Mouse (Mus musculus) stomach, postnatal 0 days (tissue): ENCODE results near the gene Itih3. TPM values are rescaled to one million over a fixed set of nuclear protein-coding genes. Genes with fewer than 3 reads are reported as not detected.

ENCODE experiments used
- ATAC-seq: fragments of 200-750 bp; cut with Nextera tagmentation; 2 replicates; pipeline ENCODE4 v1.8.0; 2017; ENCODE audit not compliant: low FRiP score, low TSS enrichment
- DNase-seq: peaks from one replicate; pipeline ENCODE4 v3.0.0-alpha.2; 2016; ENCODE audit warnings: low spot score
- H3K27ac ChIP-seq: fragments of 300-500 bp; sonication (generic); replicated peaks from 2 replicates; pipeline ENCODE4 v1.5.1; 2014; ENCODE audit warnings: mild to moderate bottlenecking, control low read depth
- H3K27me3 ChIP-seq: fragments of 300-500 bp; sonication (generic); 2 replicates; pipeline ENCODE4 v1.6.1; 2014; ENCODE audit warnings: low read length; ENCODE audit not compliant: control insufficient read depth, insufficient read depth
- H3K36me3 ChIP-seq: fragments of 300-500 bp; sonication (generic); 2 replicates; pipeline ENCODE4 v1.6.1; 2014; ENCODE audit warnings: low read length, mixed read lengths; ENCODE audit not compliant: control insufficient read depth, insufficient read depth
- H3K4me1 ChIP-seq: fragments of 300-500 bp; sonication (generic); replicated peaks from 2 replicates; pipeline ENCODE4 v1.6.1; 2014; ENCODE audit warnings: antibody characterized with exemption; ENCODE audit not compliant: control insufficient read depth, insufficient read depth
- H3K4me2 ChIP-seq: fragments of 300-500 bp; sonication (generic); replicated peaks from 2 replicates; pipeline ENCODE4 v1.6.1; 2014; ENCODE audit warnings: low read depth, mild to moderate bottlenecking, control low read depth, moderate library complexity
- H3K4me3 ChIP-seq: fragments of 300-500 bp; sonication (generic); 2 replicates; pipeline ENCODE4 v1.5.1; 2014; ENCODE audit warnings: low read depth, low read length, control low read depth
- H3K9ac ChIP-seq: fragments of 300-500 bp; sonication (generic); 2 replicates; pipeline ENCODE4 v1.6.1; 2014; ENCODE audit warnings: mild to moderate bottlenecking, low read length, control low read depth, mixed read lengths
- H3K9me3 ChIP-seq: fragments of 300-500 bp; sonication (generic); 2 replicates; pipeline ENCODE4 v1.6.1; 2016; ENCODE audit warnings: low read length; ENCODE audit not compliant: control insufficient read depth
- CTCF ChIP-seq: IDR thresholded peaks from 2 replicates; pipeline ENCODE4 v1.5.1; 2016; ENCODE audit warnings: antibody characterized with exemption, low read depth, mild to moderate bottlenecking, moderate library complexity
- EP300 ChIP-seq: optimal IDR thresholded peaks from 2 replicates; pipeline ENCODE3; 2016; ENCODE audit warnings: antibody characterized with exemption
- WGBS: fragments of 180-500 bp; shearing (Covaris S2); extraction: QIAGEN DNeasy Blood & Tissue Kit; methylation state at CpG from one replicate; pipeline ENCODE4 v1.1.7; 2014; 5-methylcytosine and 5-hydroxymethylcytosine counted together
- polyA plus RNA-seq: library from polyadenylated mRNA; unstranded; fragments of >200 nt; fragmentation: Nextera tagmentation; extraction: Ambion mirVana; gene quantifications from 2 replicates; pipeline ENCODE4 v1.2.1, GENCODE M21; 2015

Gene Itih3
- polyA plus RNA-seq, 1 experiment from 2014 or later = 2.1 TPM

- peak overlapping the region; percentile 5; the same call in 1 of the 2 replicates for H3K4me3 ChIP-seq
- DNase-seq (peak; percentile 44), ATAC-seq (peak; percentile 54)
- H3K4me1 ChIP-seq = no peaks in the 10 kb centered on the region
- 43% methylated on average over 9 of the region's 9 CpGs for WGBS
- no peaks in the 10 kb centered on the region for H3K36me3 ChIP-seq
- H3K4me2 ChIP-seq = peak overlapping the region; percentile 39
- H3K27me3 ChIP-seq = no peaks in the 10 kb centered on the region
- no peaks in the 10 kb centered on the region for H3K9me3 ChIP-seq
- H3K9ac ChIP-seq = peak overlapping the region; percentile 18
- no peak for TF ChIP-seq EP300
- TF ChIP-seq CTCF = no peak
- H3K27ac ChIP-seq = peak overlapping the region; percentile 81
Measured at GRCm38 (mm10) chr14:30879794-30880193, 43.8 kb downstream of the Itih3 start.

- TF ChIP-seq CTCF (no peak), EP300 (no peak)
- Histone ChIP-seq H3K4me2 (peak within 1 kb of the TSS; percentile 39), H3K27me3 (no peaks in the 10 kb centered on the region), H3K9ac (peak within 1 kb of the TSS; percentile 18), H3K36me3 (0 out of 2 replicates have a peak, but pooled peaks cover 3% of the 10 kb centered on the region), H3K27ac (peak within 1 kb of the TSS; percentile 81), H3K9me3 (no peaks in the 10 kb centered on the region), H3K4me3 (peak within 1 kb of the TSS; percentile 5; the same call in 1 of the 2 replicates), H3K4me1 (no peaks in the 10 kb centered on the region)
- ATAC-seq (peak; percentile 58), DNase-seq (peak; percentile 25)
- 34% methylated on average over 11 of the region's 11 CpGs for WGBS
Measured at GRCm38 (mm10) chr14:30878958-30879571, 44.5 kb downstream of the Itih3 start, which contains the start of gene Mustn1. Gene Mustn1, plus strand, starts transcription at chr14:30879200.

- H3K27me3 ChIP-seq = no peaks in the 10 kb centered on the region
- H3K4me3 ChIP-seq = no peak overlapping the region
- no peak for ATAC-seq
- no peaks in the 10 kb centered on the region for H3K4me1 ChIP-seq
- no peak for TF ChIP-seq EP300
- TF ChIP-seq CTCF = no peak
- H3K36me3 ChIP-seq = 0 out of 2 replicates have a peak, but pooled peaks cover 3% of the 10 kb centered on the region
- DNase-seq = no peak
- no peak overlapping the region for H3K9ac ChIP-seq
- 89% methylated on average over 3 of the region's 3 CpGs for WGBS
- peak overlapping the region; percentile 81 for H3K27ac ChIP-seq
- H3K9me3 ChIP-seq = no peaks in the 10 kb centered on the region
- no peak overlapping the region for H3K4me2 ChIP-seq
Measured at GRCm38 (mm10) chr14:30877827-30878226, 45.7 kb downstream of the Itih3 start.

GRCm38 (mm10) chr14:30876451-30876850, 47.1 kb downstream of the Itih3 start:
- DNase-seq (no peak), ATAC-seq (no peak)
- TF ChIP-seq EP300 (no peak), CTCF (no peak)
- Histone ChIP-seq H3K36me3 (0 out of 2 replicates have a peak, but pooled peaks cover 3% of the 10 kb centered on the region), H3K9ac (no peak overlapping the region), H3K4me3 (no peak overlapping the region), H3K4me2 (no peak overlapping the region), H3K4me1 (no peaks in the 10 kb centered on the region), H3K9me3 (no peaks in the 10 kb centered on the region), H3K27me3 (no peaks in the 10 kb centered on the region), H3K27ac (no peak overlapping the region)
- WGBS = 94% methylated on average over 10 of the region's 10 CpGs

GRCm38 (mm10) chr14:30875955-30876354, 47.6 kb downstream of the Itih3 start:
- H3K27ac ChIP-seq = no peak overlapping the region

More at GRCm38 (mm10) chr14:30875955-30876354, 47.6 kb downstream of the Itih3 start:
- Histone ChIP-seq H3K27me3 (no peaks in the 10 kb centered on the region), H3K4me1 (no peaks in the 10 kb centered on the region), H3K9ac (no peak overlapping the region), H3K36me3 (0 out of 2 replicates have a peak, but pooled peaks cover 3% of the 10 kb centered on the region), H3K4me2 (no peak overlapping the region), H3K4me3 (no peak overlapping the region), H3K9me3 (no peaks in the 10 kb centered on the region)
- ATAC-seq (no peak), DNase-seq (no peak)
- WGBS = 84% methylated on average over 9 of the region's 9 CpGs
- no peak for TF ChIP-seq EP300
- TF ChIP-seq CTCF = no peak
